Mouse (Mus musculus) forebrain, embryonic 13.5 days (tissue): ENCODE measurements at regions not wholly inside any gene's neighbourhood (a gene's known extent, or its start where the extent isn't known, plus 50 kb on each side); places are given as distances from the start of the nearest gene placed in this dataset.

Experiments
- ATAC-seq: fragments of 200-750 bp; cut with Nextera tagmentation; 2 replicates; pipeline ENCODE4 v1.8.0; 2017
- H3K27ac ChIP-seq: fragments of 300-500 bp; sonication (generic); 2 replicates; pipeline ENCODE4 v1.5.1; 2015; ENCODE audit warnings: inconsistent platforms, mild to moderate bottlenecking, moderate library complexity
- H3K27me3 ChIP-seq: fragments of 300-500 bp; sonication (generic); 2 replicates; pipeline ENCODE4 v1.6.1; 2015; ENCODE audit warnings: mild to moderate bottlenecking, inconsistent platforms
- H3K36me3 ChIP-seq: fragments of 300-500 bp; sonication (generic); 2 replicates; pipeline ENCODE4 v1.6.1; 2015; ENCODE audit warnings: mild to moderate bottlenecking, inconsistent platforms; ENCODE audit not compliant: poor library complexity, severe bottlenecking
- H3K4me1 ChIP-seq: fragments of 300-500 bp; sonication (generic); 2 replicates; pipeline ENCODE4 v1.6.1; 2015; ENCODE audit warnings: inconsistent platforms
- H3K4me2 ChIP-seq: fragments of 300-500 bp; sonication (generic); 2 replicates; pipeline ENCODE4 v1.6.1; 2015; ENCODE audit warnings: inconsistent platforms, mild to moderate bottlenecking, moderate library complexity
- H3K4me3 ChIP-seq: fragments of 300-500 bp; sonication (generic); 2 replicates; pipeline ENCODE4 v1.5.1; 2015; ENCODE audit warnings: mild to moderate bottlenecking, inconsistent platforms
- H3K9ac ChIP-seq: fragments of 300-500 bp; sonication (generic); 2 replicates; pipeline ENCODE4 v1.6.1; 2015; ENCODE audit warnings: mild to moderate bottlenecking, inconsistent platforms
- H3K9me3 ChIP-seq: fragments of 300-500 bp; sonication (generic); replicated peaks from 2 replicates; pipeline ENCODE4 v1.6.1; 2016; ENCODE audit warnings: inconsistent platforms
- WGBS: fragments of 180-500 bp; shearing (Covaris S2); methylation state at CpG from one replicate; pipeline ENCODE4 v1.1.7; 2015; 5-methylcytosine and 5-hydroxymethylcytosine counted together

- Histone ChIP-seq H3K27ac (no peak overlapping the region), H3K4me3 (no peak overlapping the region), H3K9me3 (0 out of 2 replicates have a peak, but pooled peaks cover 5% of the 10 kb centered on the region), H3K27me3 (no peaks in the 10 kb centered on the region), H3K36me3 (no peaks in the 10 kb centered on the region), H3K4me2 (no peak overlapping the region), H3K4me1 (0 out of 2 replicates have a peak, but pooled peaks cover 3% of the 10 kb centered on the region), H3K9ac (no peak overlapping the region)
- no peak for ATAC-seq
- 91% methylated on average over 5 of the region's 5 CpGs for WGBS
These were observed 108.1 kb upstream of the Zfp217 start for GRCm38 (mm10) chr2:170255997-170256396.

- ATAC-seq, result no peak
- 91% methylated on average over 2 of the region's 2 CpGs for WGBS
- H3K27ac ChIP-seq, result no peak overlapping the region
- no peaks in the 10 kb centered on the region for H3K36me3 ChIP-seq
- 0 out of 2 replicates have a peak, but pooled peaks cover 1% of the 10 kb centered on the region for H3K9me3 ChIP-seq
- H3K9ac ChIP-seq, result no peak overlapping the region
- no peaks in the 10 kb centered on the region for H3K27me3 ChIP-seq
- H3K4me3 ChIP-seq, result no peak overlapping the region
- H3K4me2 ChIP-seq, result no peak overlapping the region
- 0 out of 2 replicates have a peak, but pooled peaks cover 3% of the 10 kb centered on the region for H3K4me1 ChIP-seq
These were observed 107.6 kb upstream of the Zfp217 start for GRCm38 (mm10) chr2:170255533-170255932.

- Histone ChIP-seq H3K4me1 (0 out of 2 replicates have a peak, but pooled peaks cover 3% of the 10 kb centered on the region), H3K4me2 (no peak overlapping the region), H3K4me3 (no peak overlapping the region), H3K9me3 (no peaks in the 10 kb centered on the region), H3K9ac (no peak overlapping the region), H3K36me3 (no peaks in the 10 kb centered on the region), H3K27me3 (no peaks in the 10 kb centered on the region), H3K27ac (no peak overlapping the region)
- 69% methylated on average over 9 of the region's 9 CpGs for WGBS
- no peak for ATAC-seq
These were observed 106.0 kb upstream of the Zfp217 start for GRCm38 (mm10) chr2:170253681-170254440.

- Histone ChIP-seq H3K36me3 (no peaks in the 10 kb centered on the region), H3K9ac (no peak overlapping the region), H3K4me2 (no peak overlapping the region), H3K4me1 (0 out of 2 replicates have a peak, but pooled peaks cover 3% of the 10 kb centered on the region), H3K27me3 (no peaks in the 10 kb centered on the region), H3K4me3 (no peak overlapping the region), H3K27ac (no peak overlapping the region), H3K9me3 (no peaks in the 10 kb centered on the region)
- ATAC-seq, result no peak
- WGBS, result 70% methylated on average over 14 of the region's 14 CpGs
These were observed 104.5 kb upstream of the Zfp217 start for GRCm38 (mm10) chr2:170252255-170253034.

- H3K27me3 ChIP-seq, result no peaks in the 10 kb centered on the region
- 96% methylated on average over 2 of the region's 2 CpGs for WGBS
- H3K9ac ChIP-seq, result no peak overlapping the region
- no peaks in the 10 kb centered on the region for H3K36me3 ChIP-seq
- H3K4me3 ChIP-seq, result no peak overlapping the region
- no peak overlapping the region for H3K4me2 ChIP-seq
- H3K27ac ChIP-seq, result no peak overlapping the region
- no peaks in the 10 kb centered on the region for H3K9me3 ChIP-seq
- no peak for ATAC-seq
- peaks cover 14% of the 10 kb centered on the region for H3K4me1 ChIP-seq
These were observed 102.8 kb upstream of the Zfp217 start for GRCm38 (mm10) chr2:170250680-170251079.

- Histone ChIP-seq H3K9ac (no peak overlapping the region), H3K4me2 (no peak overlapping the region), H3K27me3 (no peaks in the 10 kb centered on the region), H3K9me3 (no peaks in the 10 kb centered on the region), H3K27ac (no peak overlapping the region), H3K4me3 (no peak overlapping the region), H3K4me1 (peaks cover 24% of the 10 kb centered on the region), H3K36me3 (no peaks in the 10 kb centered on the region)
- no peak for ATAC-seq
- WGBS, result 84% methylated on average over 11 of the region's 11 CpGs
These were observed 100.0 kb upstream of the Zfp217 start for GRCm38 (mm10) chr2:170247702-170248445.

GRCm38 (mm10) chr2:170245637-170246341, 97.9 kb upstream of the Zfp217 start:
- ATAC-seq, result no peak; the same call in 1 of the 2 replicates
- H3K36me3 ChIP-seq, result no peaks in the 10 kb centered on the region
- 0 out of 2 replicates have a peak overlapping the region, but pooled peaks have one; percentile 8 for H3K9ac ChIP-seq
- H3K27me3 ChIP-seq, result no peaks in the 10 kb centered on the region
- H3K4me2 ChIP-seq, result peak overlapping the region; percentile 23
- H3K27ac ChIP-seq, result peak overlapping the region; percentile 57
- H3K4me3 ChIP-seq, result no peak overlapping the region
- WGBS, result 12% methylated on average over 12 of the region's 12 CpGs
- H3K9me3 ChIP-seq, result no peaks in the 10 kb centered on the region
- peaks cover 21% of the 10 kb centered on the region for H3K4me1 ChIP-seq

- H3K27me3 ChIP-seq, result no peaks in the 10 kb centered on the region
- WGBS, result 76% methylated on average over 4 of the region's 4 CpGs
- no peak overlapping the region for H3K4me2 ChIP-seq
- no peaks in the 10 kb centered on the region for H3K36me3 ChIP-seq
- no peak overlapping the region for H3K4me3 ChIP-seq
- H3K27ac ChIP-seq, result no peak overlapping the region
- no peak for ATAC-seq
- peaks cover 21% of the 10 kb centered on the region for H3K4me1 ChIP-seq
- no peak overlapping the region for H3K9ac ChIP-seq
- H3K9me3 ChIP-seq, result no peaks in the 10 kb centered on the region
These were observed 96.2 kb upstream of the Zfp217 start for GRCm38 (mm10) chr2:170244108-170244507.

GRCm38 (mm10) chr2:170237959-170238358, 90.1 kb upstream of the Zfp217 start:
- H3K4me1 ChIP-seq, result no peaks in the 10 kb centered on the region
- H3K4me2 ChIP-seq, result no peak overlapping the region
- H3K4me3 ChIP-seq, result no peak overlapping the region
- no peaks in the 10 kb centered on the region for H3K9me3 ChIP-seq
- no peak overlapping the region for H3K9ac ChIP-seq
- no peak overlapping the region for H3K27ac ChIP-seq
- WGBS, result 81% methylated on average over 1 of the region's 1 CpGs
- H3K36me3 ChIP-seq, result no peaks in the 10 kb centered on the region
- no peaks in the 10 kb centered on the region for H3K27me3 ChIP-seq
- no peak for ATAC-seq

GRCm38 (mm10) chr2:170233426-170233825, 85.5 kb upstream of the Zfp217 start:
- Histone ChIP-seq H3K4me3 (no peak overlapping the region), H3K27ac (no peak overlapping the region), H3K9me3 (no peaks in the 10 kb centered on the region), H3K27me3 (no peaks in the 10 kb centered on the region), H3K9ac (no peak overlapping the region), H3K4me2 (no peak overlapping the region), H3K4me1 (no peaks in the 10 kb centered on the region), H3K36me3 (no peaks in the 10 kb centered on the region)
- no peak for ATAC-seq
- 83% methylated on average over 4 of the region's 4 CpGs for WGBS

- 89% methylated on average over 8 of the region's 8 CpGs for whole genome bisulfite sequencing
These were observed 81.7 kb upstream of the Zfp217 start for GRCm38 (mm10) chr2:170229461-170230080.

More at GRCm38 (mm10) chr2:170229461-170230080, 81.7 kb upstream of the Zfp217 start:
- Histone ChIP-seq H3K4me1 (no peaks in the 10 kb centered on the region), H3K36me3 (no peaks in the 10 kb centered on the region), H3K9ac (no peak overlapping the region), H3K27ac (no peak overlapping the region), H3K4me3 (no peak overlapping the region), H3K9me3 (no peaks in the 10 kb centered on the region), H3K27me3 (no peaks in the 10 kb centered on the region), H3K4me2 (no peak overlapping the region)
- ATAC-seq, result no peak
